Mouse (Mus musculus) testis, adult 2 months (tissue): ENCODE data around the gene Mog. TPM values are rescaled to one million over a fixed set of nuclear protein-coding genes. Genes with fewer than 3 reads are reported as not detected.

ENCODE experiments used
- H3K27ac ChIP-seq: fragments of 200-500 bp; 2 replicates; pipeline ENCODE4 v1.5.1; 2012; ENCODE audit warnings: low read depth, low read length; ENCODE audit not compliant: control insufficient read depth, insufficient read depth
- H3K27me3 ChIP-seq: fragments of 200-500 bp; 2 replicates; pipeline ENCODE4 v1.6.1; 2012; ENCODE audit warnings: mild to moderate bottlenecking, low read length, moderate library complexity; ENCODE audit not compliant: control insufficient read depth, insufficient read depth
- H3K36me3 ChIP-seq: fragments of 200-500 bp; 2 replicates; pipeline ENCODE4 v1.6.1; 2012; ENCODE audit warnings: mild to moderate bottlenecking, low read length; ENCODE audit not compliant: control insufficient read depth, insufficient read depth
- H3K4me1 ChIP-seq: fragments of 200-500 bp; 2 replicates; pipeline ENCODE4 v1.6.1; 2012; ENCODE audit warnings: low read length; ENCODE audit not compliant: control insufficient read depth, insufficient read depth
- H3K4me3 ChIP-seq: fragments of 200-500 bp; 2 replicates; pipeline ENCODE4 v1.5.1; 2012; ENCODE audit warnings: low read depth, mild to moderate bottlenecking, low read length, moderate library complexity, mixed read lengths; ENCODE audit not compliant: control insufficient read depth
- CTCF ChIP-seq: fragments of 200-500 bp; IDR thresholded peaks from 2 replicates; pipeline ENCODE4 v1.5.1; 2012; ENCODE audit warnings: low read depth, mild to moderate bottlenecking, inconsistent platforms, low read length, moderate library complexity; ENCODE audit not compliant: control insufficient read depth, insufficient read depth, insufficient replicate concordance
- POLR2A ChIP-seq: fragments of 200-500 bp; IDR thresholded peaks from 2 replicates; pipeline ENCODE4 v1.6.1; 2012; ENCODE audit warnings: low read depth, mild to moderate bottlenecking, inconsistent platforms, low read length, moderate library complexity; ENCODE audit not compliant: control insufficient read depth
- polyA plus RNA-seq: library from polyadenylated mRNA; depleted of rRNA; stranded (reverse); fragments of >200 nt; gene quantifications from 2 replicates; pipeline ENCODE4 v1.2.3, GENCODE M21; 2012; rRNA removed

Gene Mog
- polyA plus RNA-seq, 1 experiment, result 0.05 TPM

- Histone ChIP-seq H3K4me1 (peaks cover 5% of the 10 kb centered on the region), H3K4me3 (no peak overlapping the region), H3K27me3 (no peaks in the 10 kb centered on the region), H3K27ac (no peak overlapping the region), H3K36me3 (no peaks in the 10 kb centered on the region)
- TF ChIP-seq CTCF, result no peak
- no peak for TF ChIP-seq POLR2A
These were observed 49.9 kb downstream of the Mog start for GRCm38 (mm10) chr17:36973271-36973787.

- H3K27ac ChIP-seq, result no peak overlapping the region
- H3K27me3 ChIP-seq, result no peaks in the 10 kb centered on the region
- no peaks in the 10 kb centered on the region for H3K36me3 ChIP-seq
- TF ChIP-seq CTCF (no peak), POLR2A (no peak)
- H3K4me3 ChIP-seq, result no peak overlapping the region
- peaks cover 5% of the 10 kb centered on the region for H3K4me1 ChIP-seq
These were observed 50.4 kb downstream of the Mog start for GRCm38 (mm10) chr17:36972791-36973190.

GRCm38 (mm10) chr17:36971172-36971850 is 51.9 kb downstream of the Mog start:
- Histone ChIP-seq H3K36me3 (no peaks in the 10 kb centered on the region), H3K27ac (no peak overlapping the region), H3K4me1 (peaks cover 5% of the 10 kb centered on the region), H3K4me3 (no peak overlapping the region), H3K27me3 (no peaks in the 10 kb centered on the region)
- TF ChIP-seq POLR2A, result no peak
- no peak for TF ChIP-seq CTCF

GRCm38 (mm10) chr17:36970316-36970890 is 52.8 kb downstream of the Mog start:
- H3K27ac ChIP-seq, result no peak overlapping the region
- H3K4me3 ChIP-seq, result no peak overlapping the region
- TF ChIP-seq CTCF (no peak), POLR2A (no peak)
- H3K36me3 ChIP-seq, result no peaks in the 10 kb centered on the region
- H3K4me1 ChIP-seq, result peaks cover 5% of the 10 kb centered on the region
- no peaks in the 10 kb centered on the region for H3K27me3 ChIP-seq

- no peaks in the 10 kb centered on the region for H3K27me3 ChIP-seq
- no peak overlapping the region for H3K4me3 ChIP-seq
- peaks cover 5% of the 10 kb centered on the region for H3K4me1 ChIP-seq
- no peaks in the 10 kb centered on the region for H3K36me3 ChIP-seq
- no peak for TF ChIP-seq CTCF
- no peak for TF ChIP-seq POLR2A
- H3K27ac ChIP-seq, result no peak overlapping the region
These were observed 56.3 kb downstream of the Mog start for GRCm38 (mm10) chr17:36966875-36967274.

GRCm38 (mm10) chr17:36961125-36961524 is 62.1 kb downstream of the Mog start:
- TF ChIP-seq CTCF, result no peak
- no peak for TF ChIP-seq POLR2A
- Histone ChIP-seq H3K36me3 (peaks cover 1% of the 10 kb centered on the region), H3K4me3 (peak overlapping the region; percentile 61), H3K4me1 (0 out of 2 replicates have a peak, but pooled peaks cover 2% of the 10 kb centered on the region), H3K27me3 (no peaks in the 10 kb centered on the region), H3K27ac (no peak overlapping the region)

Other genes starting within 250 kb of the Mog start
- gene H2-M10.6, start 211.2 kb downstream of the Mog start, polyA plus RNA-seq, result not detected in 2 replicates
- gene Trim26, start 186.3 kb downstream of the Mog start, polyA plus RNA-seq, result 18.5 and 22.0 TPM in 2 replicates
- gene Trim15, start 156.2 kb downstream of the Mog start, polyA plus RNA-seq, result not detected in 2 replicates
- gene Trim10, start 153.8 kb downstream of the Mog start, polyA plus RNA-seq, result 0.04 TPM in 1 of 2 replicates, not detected in the other
- not detected in 2 replicates for gene Trim40, start 133.3 kb downstream of the Mog start, polyA plus RNA-seq
- gene Trim31, start 125.3 kb downstream of the Mog start, polyA plus RNA-seq, result not detected in 2 replicates
- gene Rnf39, start 80.5 kb downstream of the Mog start, polyA plus RNA-seq, result 0.32 TPM in 2 replicates
- 891 and 948 TPM in 2 replicates for gene Ppp1r11, start 71.7 kb downstream of the Mog start, polyA plus RNA-seq
- gene Znrd1, start 64.8 kb downstream of the Mog start, polyA plus RNA-seq, result 51.9 and 53.2 TPM in 2 replicates
- 60.1 and 64.5 TPM in 2 replicates for gene Znrd1as, start 64.8 kb downstream of the Mog start, polyA plus RNA-seq
- gene 2410137M14Rik, start 42.2 kb downstream of the Mog start, polyA plus RNA-seq, result 0.56 and 1.0 TPM in 2 replicates
- 1.6 and 2.8 TPM in 2 replicates for gene H2-M5, start 33.9 kb downstream of the Mog start, polyA plus RNA-seq
- gene Zfp57, start 22.2 kb downstream of the Mog start, polyA plus RNA-seq, result 16.0 and 16.5 TPM in 2 replicates
- 11.4 and 12.3 TPM in 2 replicates for gene Gabbr1, start 22.6 kb upstream of the Mog start, polyA plus RNA-seq
- not detected in 2 replicates for gene Olfr90, start 65.1 kb upstream of the Mog start, polyA plus RNA-seq
- 0.11 and 0.22 TPM in 2 replicates for gene Olfr91, start 74.9 kb upstream of the Mog start, polyA plus RNA-seq
- gene Olfr92, start 96.7 kb upstream of the Mog start, polyA plus RNA-seq, result not detected in 2 replicates
- gene Olfr93, start 138.1 kb upstream of the Mog start, polyA plus RNA-seq, result 0.85 TPM in 1 of 2 replicates, not detected in the other
- not detected in 2 replicates for gene Ubd, start 170.5 kb upstream of the Mog start, polyA plus RNA-seq
- gene Olfr94, start 177.6 kb upstream of the Mog start, polyA plus RNA-seq, result not detected in 2 replicates
- gene Olfr95, start 189.7 kb upstream of the Mog start, polyA plus RNA-seq, result not detected in 2 replicates
- not detected in 2 replicates for gene Olfr96, start 196.7 kb upstream of the Mog start, polyA plus RNA-seq
- 0.08 TPM in 1 of 2 replicates, not detected in the other for gene Olfr97, start 213.9 kb upstream of the Mog start, polyA plus RNA-seq
- not detected in 2 replicates for gene Olfr98, start 240.4 kb upstream of the Mog start, polyA plus RNA-seq
- gene H2-M3, start 246.8 kb upstream of the Mog start, polyA plus RNA-seq, result 0.75 and 0.98 TPM in 2 replicates